Mouse (Mus musculus): ENCODE measurements at regions not wholly inside any gene's neighbourhood (a gene's known extent, or its start where the extent isn't known, plus 50 kb on each side); places are given as distances from the start of the nearest gene placed in this dataset.

- Histone ChIP-seq H3K27me3 (ENCODE audit: insufficient read depth, low read length) (no peaks in the 10 kb centered on the region), H3K9ac (replicated peaks; ENCODE audit: low read length, poor library complexity, severe bottlenecking) (no peak overlapping the region), H3K36me3 (ENCODE audit: insufficient read depth, low read length) (no peaks in the 10 kb centered on the region), H3K4me2 (ENCODE audit: low read depth, low read length, poor library complexity, severe bottlenecking) (no peak overlapping the region), H3K27ac (ENCODE audit: low read depth, low read length) (no peak overlapping the region), H3K4me3 (ENCODE audit: low read depth, low read length) (no peak overlapping the region), H3K4me1 (ENCODE audit: insufficient read depth, low read length) (no peaks in the 10 kb centered on the region), H3K9me3 (ENCODE audit: low read length) (no peaks in the 10 kb centered on the region)
- TF ChIP-seq CTCF (IDR thresholded peaks at IDR 0.05): no peak
- DNase-seq (ENCODE audit: low spot score) (no peak), ATAC-seq (ENCODE audit: low FRiP score) (no peak)
- 41% methylated on average over 3 of the region's 3 CpGs for WGBS
Measured at GRCm38 (mm10) chr11:45466350-45466749, 385.5 kb upstream of the Clint1 start.

- no peaks in the 10 kb centered on the region for H3K36me3 ChIP-seq (ENCODE audit: insufficient read depth, low read length)
- no peaks in the 10 kb centered on the region for H3K27me3 ChIP-seq (ENCODE audit: insufficient read depth, low read length)
- H3K9me3 ChIP-seq (ENCODE audit: low read length): no peaks in the 10 kb centered on the region
- 61% methylated on average over 5 of the region's 5 CpGs for WGBS
- no peak overlapping the region for H3K4me3 ChIP-seq (ENCODE audit: low read depth, low read length)
- TF ChIP-seq CTCF (IDR thresholded peaks at IDR 0.05): no peak
- H3K4me1 ChIP-seq (ENCODE audit: insufficient read depth, low read length): no peaks in the 10 kb centered on the region
- no peak overlapping the region for H3K27ac ChIP-seq (ENCODE audit: low read depth, low read length)
- ATAC-seq (ENCODE audit: low FRiP score): peak; percentile 10; the same call in 1 of the 2 replicates
- H3K4me2 ChIP-seq (ENCODE audit: low read depth, low read length, poor library complexity, severe bottlenecking): no peak overlapping the region
- H3K9ac ChIP-seq (replicated peaks; ENCODE audit: low read length, poor library complexity, severe bottlenecking): no peak overlapping the region
- DNase-seq (ENCODE audit: low spot score): peak; percentile 89
Measured at GRCm38 (mm10) chr11:45472171-45472570, 379.7 kb upstream of the Clint1 start.

- 34% methylated on average over 4 of the region's 4 CpGs for WGBS
- Histone ChIP-seq H3K36me3 (ENCODE audit: insufficient read depth, low read length) (no peaks in the 10 kb centered on the region), H3K4me1 (ENCODE audit: insufficient read depth, low read length) (no peaks in the 10 kb centered on the region), H3K4me3 (ENCODE audit: low read depth, low read length) (no peak overlapping the region), H3K27me3 (ENCODE audit: insufficient read depth, low read length) (no peaks in the 10 kb centered on the region), H3K27ac (ENCODE audit: low read depth, low read length) (no peak overlapping the region), H3K9me3 (ENCODE audit: low read length) (no peaks in the 10 kb centered on the region), H3K4me2 (ENCODE audit: low read depth, low read length, poor library complexity, severe bottlenecking) (no peak overlapping the region), H3K9ac (replicated peaks; ENCODE audit: low read length, poor library complexity, severe bottlenecking) (no peak overlapping the region)
- ATAC-seq (ENCODE audit: low FRiP score): no peak
- no peak for DNase-seq (ENCODE audit: low spot score)
- no peak for TF ChIP-seq CTCF (IDR thresholded peaks at IDR 0.05)
Measured at GRCm38 (mm10) chr11:45476917-45477316, 374.9 kb upstream of the Clint1 start.

- Histone ChIP-seq H3K36me3 (ENCODE audit: insufficient read depth, low read length) (no peaks in the 10 kb centered on the region), H3K27ac (ENCODE audit: low read depth, low read length) (no peak overlapping the region), H3K4me1 (ENCODE audit: insufficient read depth, low read length) (no peaks in the 10 kb centered on the region), H3K27me3 (ENCODE audit: insufficient read depth, low read length) (no peaks in the 10 kb centered on the region), H3K4me2 (ENCODE audit: low read depth, low read length, poor library complexity, severe bottlenecking) (no peak overlapping the region), H3K9ac (replicated peaks; ENCODE audit: low read length, poor library complexity, severe bottlenecking) (no peak overlapping the region), H3K9me3 (ENCODE audit: low read length) (no peaks in the 10 kb centered on the region), H3K4me3 (ENCODE audit: low read depth, low read length) (no peak overlapping the region)
- TF ChIP-seq CTCF (IDR thresholded peaks at IDR 0.05): no peak
- ATAC-seq (ENCODE audit: low FRiP score) (no peak), DNase-seq (ENCODE audit: low spot score) (no peak)
- WGBS: 94% methylated on average over 4 of the region's 4 CpGs
Measured at GRCm38 (mm10) chr11:45485950-45486349, 365.9 kb upstream of the Clint1 start.

GRCm38 (mm10) chr11:45491021-45491967 lies 360.6 kb upstream of the Clint1 start:
- H3K9me3 ChIP-seq (ENCODE audit: low read length): no peaks in the 10 kb centered on the region
- WGBS: 48% methylated on average over 18 of the region's 20 CpGs
- DNase-seq (ENCODE audit: low spot score): peak; percentile 60

GRCm38 (mm10) chr11:45495246-45495645 lies 356.6 kb upstream of the Clint1 start:
- Histone ChIP-seq H3K36me3 (ENCODE audit: insufficient read depth, low read length) (no peaks in the 10 kb centered on the region), H3K4me3 (ENCODE audit: low read depth, low read length) (no peak overlapping the region), H3K27ac (ENCODE audit: low read depth, low read length) (no peak overlapping the region), H3K4me2 (ENCODE audit: low read depth, low read length, poor library complexity, severe bottlenecking) (no peak overlapping the region), H3K9me3 (ENCODE audit: low read length) (no peaks in the 10 kb centered on the region), H3K4me1 (ENCODE audit: insufficient read depth, low read length) (no peaks in the 10 kb centered on the region), H3K27me3 (ENCODE audit: insufficient read depth, low read length) (no peaks in the 10 kb centered on the region), H3K9ac (replicated peaks; ENCODE audit: low read length, poor library complexity, severe bottlenecking) (no peak overlapping the region)
- 94% methylated on average over 1 of the region's 1 CpGs for whole genome bisulfite sequencing
- TF ChIP-seq CTCF (IDR thresholded peaks at IDR 0.05): no peak
- no peak for ATAC-seq (ENCODE audit: low FRiP score)
- DNase-seq (ENCODE audit: low spot score): no peak

More at GRCm38 (mm10) chr11:45491021-45491967, 360.6 kb upstream of the Clint1 start:
- Histone ChIP-seq H3K4me1 (ENCODE audit: insufficient read depth, low read length) (no peaks in the 10 kb centered on the region), H3K36me3 (ENCODE audit: insufficient read depth, low read length) (no peaks in the 10 kb centered on the region), H3K4me3 (ENCODE audit: low read depth, low read length) (no peak overlapping the region), H3K27ac (ENCODE audit: low read depth, low read length) (no peak overlapping the region), H3K9ac (replicated peaks; ENCODE audit: low read length, poor library complexity, severe bottlenecking) (no peak overlapping the region), H3K4me2 (ENCODE audit: low read depth, low read length, poor library complexity, severe bottlenecking) (no peak overlapping the region), H3K27me3 (ENCODE audit: insufficient read depth, low read length) (no peaks in the 10 kb centered on the region)
- no peak for ATAC-seq (ENCODE audit: low FRiP score)
- no peak for TF ChIP-seq CTCF (IDR thresholded peaks at IDR 0.05)

Measured in midbrain, postnatal 0 days (tissue).